Mouse (Mus musculus) embryo, embryonic 9.5 days (tissue): ENCODE measurements around the gene Kcnq4.
A peak's percentile ranks its signal among the peaks of the same experiment; 100 is the strongest.

Experiments used
- DNase-seq: peaks from one replicate; pipeline ENCODE4 v3.0.0-alpha.2; 2017; ENCODE audit errors: extremely low spot score

Kcnq4 gene

DNA sequence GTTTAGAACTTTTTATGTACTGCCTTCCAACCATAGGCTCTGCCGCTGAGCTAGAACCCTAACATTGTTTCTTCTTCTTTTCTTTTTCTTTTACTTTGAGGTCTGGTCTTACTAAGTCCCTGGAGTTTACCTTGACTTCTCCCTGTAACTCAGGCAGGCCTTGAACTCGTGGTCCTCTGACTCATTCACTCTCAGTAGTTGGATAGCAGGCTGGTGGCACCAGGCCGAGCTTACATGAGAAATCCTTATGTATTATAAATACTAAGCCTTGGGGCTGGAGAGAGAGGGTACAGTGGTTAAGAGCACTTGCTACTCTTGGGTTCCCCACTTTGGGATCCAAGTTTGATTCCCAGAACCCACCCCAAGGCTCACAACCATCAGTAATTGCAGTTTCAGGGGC is 74.8 kb downstream of the Kcnq4 start:
- no peak for DNase-seq

DNA sequence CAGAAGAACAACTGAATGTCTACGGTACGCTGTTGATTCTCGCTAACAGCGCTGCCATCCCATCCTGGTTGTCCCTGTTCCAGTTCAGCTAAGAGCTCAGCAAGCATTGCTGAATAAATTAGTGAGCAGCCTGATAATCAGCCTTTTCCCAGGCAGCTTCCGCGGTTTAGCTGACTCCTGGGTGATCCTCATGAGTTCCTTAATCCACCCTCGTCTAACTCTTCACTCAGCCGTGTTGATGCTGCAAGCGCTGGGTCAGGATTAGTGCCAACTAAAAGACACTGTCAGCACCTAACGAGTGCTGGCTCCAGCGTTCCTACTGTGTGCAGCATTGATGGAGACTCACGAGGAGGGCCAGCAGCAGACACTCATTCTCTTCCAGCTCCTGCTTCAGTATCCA is 77.4 kb downstream of the Kcnq4 start:
- no peak for DNase-seq

GRCm38 (mm10) chr4:120669585-120669984 is 78.8 kb downstream of the Kcnq4 start:
- DNase-seq: no peak

DNA sequence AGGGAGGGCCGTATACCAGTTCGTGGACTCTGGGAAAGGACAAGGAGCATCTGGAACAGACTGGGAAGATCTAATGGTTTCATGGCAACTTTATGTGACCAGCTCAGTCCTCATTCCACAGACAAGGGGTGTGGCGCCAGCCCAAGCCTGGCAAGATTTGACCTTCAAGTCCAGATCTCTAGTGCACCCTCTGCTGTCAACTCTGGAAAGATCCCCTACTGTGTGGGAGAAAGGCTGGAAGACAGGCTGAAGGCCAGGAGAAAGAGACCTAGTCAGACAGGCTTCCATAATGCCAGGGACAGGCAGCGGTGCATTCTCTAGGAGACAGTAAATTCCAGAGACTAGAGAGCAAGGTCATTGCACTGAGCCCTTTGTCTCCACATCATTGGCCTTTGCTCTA is 79.9 kb downstream of the Kcnq4 start:
- DNase-seq: no peak

DNA sequence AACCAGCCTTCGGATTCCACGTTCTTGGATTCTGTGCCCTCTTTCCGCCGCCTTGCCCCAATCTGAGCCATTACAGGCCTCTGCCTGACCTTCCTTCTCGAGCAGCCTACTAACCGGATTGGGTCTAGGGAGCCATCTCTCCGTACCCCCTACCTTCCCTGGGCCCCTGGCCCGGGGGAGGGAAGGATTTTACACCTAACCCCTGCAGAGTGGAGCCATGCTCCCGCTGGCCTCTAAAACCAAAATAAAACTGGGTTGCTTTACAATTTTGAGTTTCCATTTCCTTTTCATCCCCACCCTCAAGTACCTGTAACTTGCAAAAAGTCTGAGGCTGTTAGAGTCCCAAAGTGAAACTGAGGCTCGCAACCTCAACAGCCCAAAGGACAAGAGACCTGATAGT is 80.9 kb downstream of the Kcnq4 start:
- DNase-seq: no peak

DNA sequence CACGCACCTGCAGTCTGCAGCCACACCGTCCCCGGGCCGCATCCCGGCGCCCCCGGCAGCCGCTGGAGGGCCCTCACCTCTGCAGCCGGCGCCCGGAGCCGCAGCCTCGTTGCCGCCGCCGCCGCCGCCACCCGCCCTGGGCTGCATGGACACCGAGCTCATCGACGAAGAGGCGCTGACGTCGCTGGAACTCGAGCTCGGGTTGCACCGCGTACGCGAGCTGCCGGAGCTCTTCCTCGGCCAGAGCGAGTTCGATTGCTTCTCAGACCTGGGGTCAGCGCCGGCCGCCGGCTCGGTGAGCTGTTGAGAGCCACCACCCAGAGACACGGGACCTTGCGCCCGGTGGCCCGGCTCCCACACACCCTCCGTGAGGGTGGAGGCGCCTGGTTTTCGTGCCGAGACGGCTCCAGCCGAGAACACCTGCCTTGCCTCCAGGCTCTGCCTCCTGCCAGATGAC is 81.3 kb downstream of the Kcnq4 start:
- DNase-seq: peak; percentile 67

DNA sequence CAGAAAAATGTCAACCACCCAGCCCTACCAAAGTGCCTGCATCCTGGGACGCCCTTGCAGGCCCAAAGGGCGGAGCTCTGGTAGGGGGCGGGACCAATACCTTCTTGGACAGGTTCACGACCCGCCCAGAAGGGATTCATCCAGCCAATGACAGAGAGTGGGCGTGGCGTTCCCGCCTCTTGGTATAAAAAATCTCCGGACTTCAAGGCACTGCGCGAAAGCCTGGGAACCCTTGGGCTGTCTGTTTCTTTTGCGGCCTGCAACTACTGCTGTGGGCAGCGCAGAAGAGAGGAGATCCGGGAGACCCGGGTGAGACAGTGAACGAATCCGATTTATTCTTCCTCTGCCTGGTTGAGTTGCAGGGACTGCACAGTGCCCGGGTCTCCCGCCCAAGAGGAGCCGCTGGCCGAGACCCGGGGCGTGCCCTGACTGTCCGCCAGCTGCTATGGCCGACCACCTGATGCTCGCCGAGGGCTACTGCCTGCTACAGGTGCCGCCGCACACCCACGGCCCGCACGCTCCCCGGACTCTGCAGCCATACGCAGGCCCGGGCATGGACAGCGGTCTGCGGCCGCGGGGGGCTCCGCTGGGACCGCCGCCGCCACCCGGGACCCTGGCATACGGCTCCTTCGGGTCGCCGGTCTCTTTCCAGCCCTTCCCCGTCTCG is 81.9 kb downstream of the Kcnq4 start, which contains the start of gene Cited4:
Gene Cited4 (plus strand): TSS at position 215 of the 667 bp plus-strand sequence.
- peak; percentile 93 for DNase-seq

DNA sequence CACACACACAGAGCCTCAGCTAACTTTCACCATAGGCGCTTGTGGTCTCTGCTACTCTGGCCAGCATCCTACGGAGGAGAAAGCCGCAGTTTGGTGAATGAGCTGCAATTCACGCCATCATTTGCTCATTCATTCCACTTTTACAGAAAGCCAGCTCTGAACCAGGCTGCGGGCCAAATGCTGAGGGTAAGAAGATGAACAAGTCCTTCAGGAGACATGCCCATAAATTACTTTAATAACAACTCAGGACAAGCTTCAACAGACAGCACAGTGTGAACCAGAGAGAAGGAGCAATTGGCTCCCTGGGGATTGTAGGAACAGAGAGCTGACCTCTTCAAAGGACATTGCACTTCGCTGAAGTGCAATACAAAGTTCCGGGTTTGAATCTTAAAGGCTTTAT is 82.6 kb downstream of the Kcnq4 start:
- no peak for DNase-seq

DNA sequence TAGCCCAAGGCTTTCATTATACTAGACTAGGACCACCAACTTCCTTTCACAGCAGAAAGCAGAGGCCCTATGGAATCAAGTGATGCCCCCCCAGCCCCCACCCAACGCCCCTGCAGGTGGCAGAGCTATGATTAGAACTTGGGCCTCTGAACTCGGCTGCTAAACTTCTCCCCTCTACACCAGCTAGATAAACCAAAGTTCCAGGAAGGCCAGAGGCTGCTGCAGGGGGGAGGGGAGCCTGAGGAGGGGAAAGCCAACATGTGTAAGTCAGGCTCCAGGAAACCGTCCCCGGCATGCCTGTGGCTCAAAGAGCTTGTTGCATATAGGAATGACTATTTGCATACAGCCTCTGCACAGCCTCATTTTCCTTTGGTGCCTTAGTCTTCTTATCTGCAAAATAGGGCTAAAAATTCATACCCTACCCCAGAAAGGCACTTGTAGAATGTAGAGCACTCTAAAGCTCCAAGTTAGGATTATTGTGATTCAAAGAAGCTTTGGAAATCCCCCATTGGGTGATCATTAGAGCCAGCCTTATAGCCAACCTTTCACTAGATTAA is 83.2 kb downstream of the Kcnq4 start:
- peak; percentile 35 for DNase-seq

GRCm38 (mm10) chr4:120664601-120665000 is 83.8 kb downstream of the Kcnq4 start:
- DNase-seq: no peak

- DNase-seq: no peak
Measured at GRCm38 (mm10) chr4:120660485-120660884, 87.9 kb downstream of the Kcnq4 start.

GRCm38 (mm10) chr4:120655898-120656297 is 92.5 kb downstream of the Kcnq4 start:
- DNase-seq: no peak

GRCm38 (mm10) chr4:120650208-120650592 is 98.2 kb downstream of the Kcnq4 start:
- no peak for DNase-seq

DNA sequence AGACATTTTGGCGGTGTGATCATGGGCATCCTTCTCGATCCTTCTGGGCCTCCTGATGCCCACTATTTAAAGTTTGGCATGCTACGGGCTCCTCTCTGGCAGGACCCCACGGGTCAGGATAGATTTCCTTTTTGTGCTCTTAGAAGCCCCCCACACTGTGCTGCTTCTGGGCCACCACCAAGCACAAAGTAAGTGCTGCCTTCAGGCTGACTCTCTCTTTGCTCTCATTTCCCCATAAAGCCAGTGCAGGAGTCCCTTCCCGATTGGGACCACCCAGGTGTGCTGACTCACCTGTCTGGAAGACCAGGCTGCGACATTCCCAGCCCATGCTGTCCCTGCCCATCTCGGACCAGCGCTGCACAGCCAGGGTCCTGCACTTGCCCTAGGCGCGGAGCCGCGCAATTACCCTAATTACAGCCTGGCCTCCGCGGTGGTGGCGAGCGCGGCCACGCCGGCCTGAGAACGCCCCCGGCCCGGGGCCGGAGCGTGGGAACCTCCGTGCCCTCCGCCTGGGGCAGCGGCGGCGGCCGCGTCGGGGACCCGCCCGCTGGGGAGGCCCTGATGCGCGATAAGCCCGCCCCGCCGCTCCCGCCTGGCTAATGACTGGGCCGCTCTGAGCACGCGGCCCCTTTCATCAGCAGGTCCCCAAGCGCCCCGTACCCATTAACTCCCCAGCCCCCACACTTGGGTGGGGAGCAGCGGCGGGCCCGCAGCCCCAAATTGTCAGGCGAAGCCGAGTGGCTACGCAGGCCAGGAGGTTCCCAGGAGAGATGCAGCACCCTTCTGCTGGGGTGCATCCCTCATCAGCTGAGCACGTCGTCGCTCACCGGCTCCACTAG is 98.8 kb downstream of the Kcnq4 start:
- DNase-seq: peak; percentile 53
